Mouse (Mus musculus) intestine, embryonic 14.5 days (tissue): ENCODE measurements around the gene Gnaz. TPM values are rescaled to one million over a fixed set of nuclear protein-coding genes. Genes with fewer than 3 reads are reported as not detected.

Experiments
- ATAC-seq: fragments of 200-750 bp; cut with Nextera tagmentation; replicated peaks from 2 replicates; pipeline ENCODE4 v1.8.0; 2017; ENCODE audit warnings: low read depth, moderate number of reproducible peaks, moderate TSS enrichment, moderate library complexity; ENCODE audit not compliant: low FRiP score, low TSS enrichment
- DNase-seq: peaks from one replicate; pipeline ENCODE4 v3.0.0-alpha.2; 2018; ENCODE audit warnings: low spot score
- H3K27ac ChIP-seq: fragments of 300-500 bp; sonication (generic); 2 replicates; pipeline ENCODE4 v1.5.1; 2014; ENCODE audit warnings: low read depth, mild to moderate bottlenecking, control low read depth
- H3K27me3 ChIP-seq: fragments of 300-500 bp; sonication (generic); replicated peaks from 2 replicates; pipeline ENCODE4 v1.6.1; 2014; ENCODE audit warnings: low read length, control low read depth; ENCODE audit not compliant: control insufficient read depth, insufficient read depth
- H3K36me3 ChIP-seq: fragments of 300-500 bp; sonication (generic); 2 replicates; pipeline ENCODE4 v1.6.1; 2014; ENCODE audit warnings: low read length, control low read depth; ENCODE audit not compliant: control insufficient read depth, insufficient read depth
- H3K4me1 ChIP-seq: fragments of 300-500 bp; sonication (generic); replicated peaks from 2 replicates; pipeline ENCODE4 v1.6.1; 2014; ENCODE audit warnings: low read length, control low read depth, mixed read lengths; ENCODE audit not compliant: control insufficient read depth, insufficient read depth
- H3K4me2 ChIP-seq: fragments of 300-500 bp; sonication (generic); 2 replicates; pipeline ENCODE4 v1.6.1; 2014; ENCODE audit warnings: low read length
- H3K4me3 ChIP-seq: fragments of 300-500 bp; sonication (generic); 2 replicates; pipeline ENCODE4 v1.5.1; 2014; ENCODE audit warnings: low read depth, low read length, control low read depth, mixed read lengths
- H3K9ac ChIP-seq: fragments of 300-500 bp; sonication (generic); 2 replicates; pipeline ENCODE4 v1.6.1; 2014; ENCODE audit warnings: mild to moderate bottlenecking, low read length
- H3K9me3 ChIP-seq: fragments of 300-500 bp; sonication (generic); 2 replicates; pipeline ENCODE4 v1.6.1; 2016; ENCODE audit warnings: low read length, control low read depth; ENCODE audit not compliant: control insufficient read depth
- WGBS: fragments of 180-500 bp; shearing (Covaris S2); extraction: QIAGEN DNeasy Blood & Tissue Kit; methylation state at CpG from one replicate; pipeline ENCODE4 v1.1.7; 2014; 5-methylcytosine and 5-hydroxymethylcytosine counted together
- polyA plus RNA-seq: library from polyadenylated mRNA; unstranded; fragments of >200 nt; fragmentation: Nextera tagmentation; extraction: Ambion mirVana; gene quantifications from 2 replicates; pipeline ENCODE4 v1.2.1, GENCODE M21; 2014

Gnaz gene
- polyA plus RNA-seq, 1 experiment from 2014 or later: 3.9 TPM

DNA sequence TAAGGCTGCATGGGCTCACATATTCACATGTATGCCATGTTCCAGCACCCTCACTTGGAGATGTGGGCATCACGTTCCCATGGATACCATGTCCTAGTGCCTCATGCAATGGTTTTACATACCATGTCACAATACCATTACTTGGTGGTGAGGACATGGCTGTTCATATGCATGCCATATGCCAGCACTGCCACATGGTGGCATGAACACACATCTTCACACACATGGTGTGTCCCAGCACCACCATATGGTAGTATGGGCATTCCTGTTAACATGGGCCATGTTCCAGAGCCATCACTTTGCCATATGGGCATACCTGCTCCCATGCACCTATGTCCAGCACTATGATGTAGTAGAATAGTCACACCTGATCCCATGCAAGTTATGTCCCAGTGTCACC lies 26.2 kb upstream of the Gnaz start:
- no peak for DNase-seq
- H3K9me3 ChIP-seq: no peaks in the 10 kb centered on the region
- no peaks in the 10 kb centered on the region for H3K36me3 ChIP-seq
- no peak overlapping the region for H3K4me2 ChIP-seq
- no peaks in the 10 kb centered on the region for H3K27me3 ChIP-seq
- 95% methylated on average over 1 of the region's 1 CpGs for WGBS
- no peak overlapping the region for H3K4me3 ChIP-seq
- ATAC-seq: no peak
- no peak overlapping the region for H3K9ac ChIP-seq
- H3K4me1 ChIP-seq: no peaks in the 10 kb centered on the region
- H3K27ac ChIP-seq: no peak overlapping the region

DNA sequence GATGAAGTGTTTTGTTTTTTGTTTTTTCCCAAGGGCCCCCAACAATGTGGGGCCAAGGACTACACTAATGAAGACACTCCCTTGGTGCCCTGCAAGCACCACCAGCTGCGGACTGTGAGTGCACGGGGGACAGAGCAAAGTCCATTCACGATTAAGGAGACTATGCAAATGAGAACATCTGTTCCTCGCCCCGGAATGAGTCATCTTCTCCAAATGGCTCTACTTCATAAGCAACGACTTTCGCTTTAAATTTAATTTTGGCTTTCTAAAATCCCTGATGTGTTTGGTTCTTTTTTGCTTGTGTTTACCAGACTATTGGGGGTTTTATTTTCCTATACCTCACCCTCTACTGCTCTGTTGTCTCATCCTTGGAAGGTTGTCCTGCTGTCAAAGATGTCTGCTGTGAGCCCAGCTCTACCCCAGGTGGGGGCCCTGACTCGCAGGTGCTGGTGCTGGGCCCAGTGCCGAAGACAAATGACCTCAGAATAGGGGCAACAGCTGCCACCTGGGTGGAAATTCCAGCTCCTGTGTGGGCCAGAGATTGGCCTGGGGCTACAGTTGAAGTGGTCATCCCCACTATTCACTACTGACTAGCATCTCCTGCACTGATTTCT lies 14.0 kb upstream of the Gnaz start:
- H3K9ac ChIP-seq: no peak overlapping the region
- H3K36me3 ChIP-seq: no peaks in the 10 kb centered on the region
- WGBS: 50% methylated on average over 9 of the region's 9 CpGs
- no peaks in the 10 kb centered on the region for H3K4me1 ChIP-seq
- no peaks in the 10 kb centered on the region for H3K27me3 ChIP-seq
- H3K4me3 ChIP-seq: no peak overlapping the region
- H3K4me2 ChIP-seq: no peak overlapping the region
- no peak for ATAC-seq
- no peak for DNase-seq
- no peak overlapping the region for H3K27ac ChIP-seq
- no peaks in the 10 kb centered on the region for H3K9me3 ChIP-seq

DNA sequence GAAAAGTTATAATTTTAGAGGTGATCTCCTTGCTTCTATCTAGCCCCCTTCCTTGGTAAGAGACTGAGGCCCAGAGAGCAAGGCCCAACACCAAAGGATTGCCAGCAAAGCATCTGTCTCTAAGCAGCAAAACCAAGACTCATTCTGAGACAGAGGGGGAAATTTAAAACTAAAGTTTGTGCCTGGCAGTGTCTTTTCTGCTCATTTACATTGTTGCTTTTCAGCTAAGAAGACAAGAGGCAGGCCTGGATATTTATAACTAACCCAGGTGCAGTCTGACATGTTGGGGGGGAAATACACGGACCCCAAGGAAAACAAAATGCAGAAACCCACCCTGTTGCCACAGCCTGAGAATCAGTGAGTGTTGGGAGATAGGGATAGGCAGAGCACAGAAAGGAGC lies 2.6 kb upstream of the Gnaz start:
- Histone ChIP-seq H3K27me3 (peaks cover 12% of the 10 kb centered on the region), H3K27ac (no peak overlapping the region), H3K4me3 (no peak overlapping the region), H3K36me3 (no peaks in the 10 kb centered on the region), H3K9me3 (no peaks in the 10 kb centered on the region), H3K4me1 (peaks cover 15% of the 10 kb centered on the region; the same call in 1 of the 2 replicates), H3K9ac (no peak overlapping the region), H3K4me2 (no peak overlapping the region)
- 64% methylated on average over 1 of the region's 1 CpGs for WGBS
- no peak for DNase-seq
- ATAC-seq: no peak

DNA sequence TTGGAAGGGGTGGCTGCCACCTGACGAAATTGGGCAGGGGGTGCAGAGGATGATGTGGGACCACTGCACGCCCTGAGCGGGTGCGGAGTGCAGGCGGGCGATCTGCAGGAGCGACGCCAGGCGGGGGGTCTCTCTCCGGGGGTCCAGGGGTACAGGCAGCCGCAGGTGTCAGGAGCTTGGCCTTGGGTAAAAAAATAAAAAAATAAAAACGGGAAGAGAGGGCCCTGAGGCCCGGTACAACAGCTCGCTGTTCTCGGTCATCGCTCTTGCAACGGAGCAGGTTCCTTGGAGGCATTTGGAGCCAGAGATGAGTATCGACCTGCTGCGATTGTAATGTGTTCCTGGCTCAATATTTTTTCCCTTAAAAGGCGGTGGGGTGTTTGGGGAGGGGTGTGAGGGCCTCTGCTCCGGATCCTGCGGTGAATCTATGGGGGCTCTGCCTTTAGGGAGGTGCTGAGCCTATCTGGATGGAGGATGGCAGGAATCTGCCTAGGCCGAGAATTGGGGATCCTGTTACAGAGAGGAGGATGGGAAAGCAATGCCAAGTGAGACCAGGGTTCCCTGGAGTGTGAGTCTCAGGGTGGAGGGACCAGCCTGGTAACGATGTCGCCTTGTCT lies 782 bp downstream of the Gnaz start:
- WGBS: 4% methylated on average over 25 of the region's 25 CpGs
- DNase-seq: no peak
- Histone ChIP-seq H3K9ac (peak overlapping the region; percentile 44), H3K36me3 (no peaks in the 10 kb centered on the region), H3K4me1 (peaks cover 15% of the 10 kb centered on the region; the same call in 1 of the 2 replicates), H3K4me3 (peak overlapping the region; percentile 51), H3K9me3 (no peaks in the 10 kb centered on the region), H3K4me2 (peak overlapping the region; percentile 94), H3K27ac (no peak overlapping the region), H3K27me3 (peaks cover 12% of the 10 kb centered on the region)
- peak; percentile 14 for ATAC-seq

DNA sequence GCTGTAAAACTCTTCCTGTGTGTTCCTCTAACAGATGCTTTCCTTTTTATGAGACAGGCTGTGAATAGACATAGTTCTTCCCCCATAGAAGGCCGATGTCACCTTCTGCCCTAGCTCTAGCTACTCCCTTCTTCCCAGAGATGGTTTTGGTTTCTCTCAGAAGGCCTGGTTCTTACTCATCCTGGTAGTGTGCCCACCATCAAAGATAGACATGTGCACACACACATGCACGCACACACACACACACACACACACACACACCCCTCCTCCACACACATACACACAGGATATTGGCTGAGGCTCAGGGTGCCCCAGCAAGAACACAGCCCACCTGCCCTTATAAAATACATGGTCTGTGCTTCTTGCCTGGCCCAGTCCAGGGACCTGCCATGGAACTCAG lies 2.3 kb downstream of the Gnaz start:
- H3K9me3 ChIP-seq: no peaks in the 10 kb centered on the region
- ATAC-seq (no peak), DNase-seq (no peak)
- 83% methylated on average over 2 of the region's 2 CpGs for WGBS
- no peaks in the 10 kb centered on the region for H3K36me3 ChIP-seq
- H3K27ac ChIP-seq: no peak overlapping the region
- H3K4me1 ChIP-seq: peaks cover 15% of the 10 kb centered on the region; the same call in 1 of the 2 replicates
- H3K27me3 ChIP-seq: peaks cover 12% of the 10 kb centered on the region
- H3K4me3 ChIP-seq: no peak overlapping the region
- H3K9ac ChIP-seq: no peak overlapping the region
- H3K4me2 ChIP-seq: no peak overlapping the region

DNA sequence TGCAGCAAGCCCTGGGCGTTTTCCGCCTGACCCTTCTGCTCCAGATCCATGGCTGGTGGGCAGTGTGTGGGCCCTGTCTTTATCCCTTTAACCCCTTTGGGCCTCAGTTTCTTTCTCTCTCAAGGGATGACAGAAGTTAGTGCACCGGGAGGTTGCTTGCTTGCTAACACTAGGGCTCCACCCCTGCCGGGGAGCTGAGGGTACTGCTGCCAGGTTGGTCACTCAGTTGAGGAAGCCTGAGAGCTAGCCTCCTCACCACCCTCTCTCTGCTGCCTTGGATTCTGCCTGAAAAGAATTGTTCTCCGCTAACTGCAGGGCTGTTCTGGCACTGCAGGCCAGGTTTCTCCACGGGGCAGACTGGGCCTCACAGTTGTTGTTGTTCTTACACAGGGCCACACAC lies 6.0 kb downstream of the Gnaz start:
- Histone ChIP-seq H3K27me3 (peaks cover 6% of the 10 kb centered on the region; the same call in 1 of the 2 replicates), H3K36me3 (no peaks in the 10 kb centered on the region), H3K9me3 (no peaks in the 10 kb centered on the region), H3K4me1 (peaks cover 2% of the 10 kb centered on the region; the same call in 1 of the 2 replicates), H3K4me3 (no peak overlapping the region), H3K4me2 (no peak overlapping the region), H3K27ac (no peak overlapping the region), H3K9ac (no peak overlapping the region)
- WGBS: 75% methylated on average over 6 of the region's 6 CpGs
- no peak for ATAC-seq
- no peak for DNase-seq

DNA sequence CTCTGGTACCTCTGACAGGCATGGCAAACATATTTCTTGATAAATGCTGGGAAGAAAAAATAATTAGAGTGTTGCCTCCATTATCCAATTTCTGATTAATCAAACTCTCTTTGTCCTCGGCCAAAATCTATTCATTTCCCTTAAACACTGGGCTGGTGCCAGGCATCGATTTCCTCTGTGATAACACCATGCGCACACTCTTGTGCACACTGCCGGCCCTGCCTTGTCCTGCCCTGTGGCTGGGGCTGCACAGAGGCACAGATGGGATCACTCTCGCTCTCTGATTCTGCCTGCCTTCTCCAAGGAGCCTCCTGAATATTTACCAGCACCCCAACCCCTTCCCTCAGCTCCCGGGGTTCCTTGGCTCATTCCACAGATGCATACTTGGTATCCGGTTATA lies 8.6 kb downstream of the Gnaz start:
- no peaks in the 10 kb centered on the region for H3K4me1 ChIP-seq
- WGBS: 72% methylated on average over 7 of the region's 7 CpGs

DNA sequence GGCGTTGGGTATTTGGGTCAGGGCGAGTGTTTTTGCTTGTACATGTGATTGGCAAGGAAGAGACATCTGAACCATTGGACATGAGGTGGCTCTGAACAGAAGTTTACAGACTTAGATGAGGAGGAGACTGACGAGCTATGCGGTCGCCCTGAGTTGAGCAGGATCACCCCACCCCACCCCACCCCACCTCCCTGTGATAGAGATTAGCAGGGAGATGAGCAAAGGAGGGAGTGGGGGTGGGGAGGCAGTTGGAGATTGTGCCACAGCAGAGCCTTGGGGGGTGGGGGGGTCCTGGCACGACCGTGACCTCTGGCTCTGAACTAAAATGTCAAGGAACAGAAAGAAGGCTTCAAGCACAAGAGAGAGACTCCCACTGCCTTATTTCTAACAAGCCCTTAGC lies 9.5 kb downstream of the Gnaz start:
- no peak overlapping the region for H3K27ac ChIP-seq
- H3K9me3 ChIP-seq: no peaks in the 10 kb centered on the region
- no peaks in the 10 kb centered on the region for H3K4me1 ChIP-seq
- no peak overlapping the region for H3K4me2 ChIP-seq
- 70% methylated on average over 7 of the region's 7 CpGs for WGBS
- no peak overlapping the region for H3K4me3 ChIP-seq
- no peaks in the 10 kb centered on the region for H3K36me3 ChIP-seq
- DNase-seq: no peak
- H3K9ac ChIP-seq: no peak overlapping the region
- H3K27me3 ChIP-seq: no peaks in the 10 kb centered on the region
- no peak for ATAC-seq

More for the DNA sequence above, 8.6 kb downstream of the Gnaz start:
- Histone ChIP-seq H3K27me3 (no peaks in the 10 kb centered on the region), H3K36me3 (no peaks in the 10 kb centered on the region), H3K9ac (no peak overlapping the region), H3K9me3 (no peaks in the 10 kb centered on the region), H3K27ac (no peak overlapping the region), H3K4me3 (no peak overlapping the region), H3K4me2 (no peak overlapping the region)
- ATAC-seq (no peak), DNase-seq (no peak)

DNA sequence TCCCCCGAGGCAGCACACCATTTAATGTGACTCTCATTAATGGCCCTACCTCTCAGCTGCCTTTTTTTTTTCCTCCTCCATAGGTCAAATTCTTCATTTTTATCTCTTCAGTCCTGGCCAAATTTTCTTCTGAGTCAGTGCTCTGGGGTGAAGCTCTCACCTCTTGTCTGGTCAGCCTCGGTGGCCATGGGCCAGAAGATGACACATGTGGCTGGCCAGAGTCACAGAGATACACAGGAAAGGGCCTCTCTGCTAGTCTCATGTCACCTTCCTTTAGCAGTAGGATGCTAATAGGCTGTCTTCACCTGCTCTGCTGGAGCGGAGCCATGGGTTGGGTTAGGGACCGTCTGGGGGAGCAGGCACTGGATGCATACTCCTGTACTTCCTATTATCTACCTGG lies 11.1 kb downstream of the Gnaz start:
- Histone ChIP-seq H3K4me1 (no peaks in the 10 kb centered on the region), H3K9me3 (no peaks in the 10 kb centered on the region), H3K36me3 (no peaks in the 10 kb centered on the region), H3K4me3 (no peak overlapping the region), H3K9ac (no peak overlapping the region), H3K27me3 (no peaks in the 10 kb centered on the region), H3K27ac (no peak overlapping the region), H3K4me2 (no peak overlapping the region)
- ATAC-seq: no peak
- DNase-seq: no peak
- 76% methylated on average over 4 of the region's 4 CpGs for WGBS
